Mouse (Mus musculus) neutrophil, adult 5-6 weeks (primary cell): Measurements from ENCODE around the gene Socs5. TPM values are rescaled to one million over a fixed set of nuclear protein-coding genes. Genes with fewer than 3 reads are reported as not detected.

Source experiments
- total RNA-seq: library from RNA; stranded (forward); fragments of 200-1000 nt; gene quantifications from 2 replicates; pipeline ENCODE4 v1.2.3, GENCODE M21; 2017

The Socs5 gene
- total RNA-seq, 1 experiment from 2014 or later = 11.2 TPM

Other genes starting within 250 kb of the Socs5 start
- gene Tmem247, start 190.3 kb upstream of the Socs5 start, total RNA-seq = not detected in 2 replicates
- not detected in 2 replicates for gene Atp6v1e2, start 159.8 kb upstream of the Socs5 start, total RNA-seq
- 29.7 and 34.4 TPM in 2 replicates for gene Rhoq, start 144.6 kb upstream of the Socs5 start, total RNA-seq
- 11.5 and 11.9 TPM in 2 replicates for gene Pigf, start 82.3 kb upstream of the Socs5 start, total RNA-seq
- gene Cript, start 82.1 kb upstream of the Socs5 start, total RNA-seq = 81.6 and 84.8 TPM in 2 replicates
- gene Mcfd2, start 158.3 kb downstream of the Socs5 start, total RNA-seq = 55.9 and 69.6 TPM in 2 replicates
- gene Ttc7, start 175.2 kb downstream of the Socs5 start, total RNA-seq = 176 and 186 TPM in 2 replicates